ENCODE assay signal across 15 mouse cellular contexts in the genomic region with DNA sequence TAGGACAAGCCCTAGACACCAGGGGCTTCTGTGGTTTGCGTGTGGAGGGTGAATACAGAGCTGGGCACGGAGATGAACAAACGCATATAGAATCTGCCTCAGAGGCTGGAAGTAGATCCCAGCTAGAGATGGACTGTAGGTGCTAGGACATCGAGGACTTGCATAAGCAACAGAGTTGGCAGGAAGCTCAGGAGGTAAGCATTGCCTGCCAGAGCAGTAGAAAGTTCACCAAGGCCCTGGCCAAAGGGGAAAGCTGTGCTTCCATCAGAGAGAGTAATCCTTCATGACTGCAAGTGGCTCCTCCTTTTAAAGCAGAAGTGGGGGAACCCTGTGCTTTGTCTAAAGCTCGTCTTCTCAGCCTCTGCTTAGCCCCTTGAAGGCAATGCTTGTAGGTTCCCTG.
"Had no signal": no experiment of that assay in that cellular context is flagged by ENCODE, and none has a peak within 500 bp of the region (broad histone marks: within the 10 kb centered on the region; RNA-seq: fewer than 3 reads in every experiment).

No protein-coding gene starts in this region.

- H3K9me3 ChIP-seq: limb, embryonic 12.5 days; midbrain, embryonic 10.5 days; neural tube, embryonic 13.5 days had no signal

- H3K4me1 ChIP-seq: limb, embryonic 12.5 days; midbrain, embryonic 10.5 days; neural tube, embryonic 13.5 days had no signal

- DNase-seq: kidney, adult 18-20 months; kidney, postnatal 10 days; kidney, postnatal 4 days; lung, embryonic 14.5 days; lung, postnatal 10 days; lung, postnatal 4 days; retina, postnatal 1 day; thymus, adult 18-20 months; thymus, postnatal 14 days had no signal

- H3K27ac ChIP-seq: layer of hippocampus, adult 2 months; limb, embryonic 12.5 days; liver, embryonic 14.5 days; midbrain, embryonic 10.5 days; neural tube, embryonic 13.5 days had no signal

- H3K36me3 ChIP-seq: limb, embryonic 12.5 days; midbrain, embryonic 10.5 days; neural tube, embryonic 13.5 days had no signal

- ATAC-seq: midbrain, embryonic 16.5 days had no signal

- H3K4me2 ChIP-seq: limb, embryonic 12.5 days; lung, embryonic 14.5 days; neural tube, embryonic 13.5 days had no signal

- H3K9ac ChIP-seq: limb, embryonic 12.5 days; liver, embryonic 14.5 days; lung, embryonic 14.5 days; neural tube, embryonic 13.5 days had no signal

- H3K4me3 ChIP-seq: layer of hippocampus, adult 2 months; limb, embryonic 12.5 days; midbrain, embryonic 10.5 days; neural tube, embryonic 13.5 days had no signal

- H3K27me3 ChIP-seq: limb, embryonic 12.5 days; neural tube, embryonic 13.5 days had no signal
